18 mouse cellular contexts compared by ENCODE assay signal in the genomic region with DNA sequence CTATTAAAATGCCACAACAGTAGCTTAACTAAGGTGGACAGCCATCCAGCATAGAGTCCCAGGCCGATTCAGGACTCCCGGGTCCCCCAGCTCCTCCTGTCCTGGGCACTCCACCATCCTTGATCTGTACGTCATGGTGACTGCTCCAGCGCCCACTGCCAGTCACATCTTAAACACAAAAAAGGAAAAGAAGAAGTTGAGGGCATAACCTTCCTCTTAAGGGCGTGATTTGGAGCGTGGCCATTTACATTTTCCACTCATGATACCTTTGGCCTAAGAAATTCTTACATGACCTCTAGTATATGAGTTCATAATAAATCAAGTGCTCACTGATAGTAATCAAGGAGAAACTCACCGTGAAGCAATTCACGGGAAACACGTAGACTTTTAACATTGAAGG.
DNase-seq lines count a peak whose midpoint lies in the region; ATAC-seq and TF ChIP-seq lines count a peak whose summit lies in the region.
"Had no signal": no experiment of that assay in that cellular context is flagged by ENCODE, and none has a peak within 500 bp of the region (broad histone marks: within the 10 kb centered on the region; RNA-seq: fewer than 3 reads in every experiment).

No protein-coding gene starts in this region.

- no peaks in the 10 kb centered on the region for H3K9me3 ChIP-seq in lung, postnatal 0 days (ENCODE audit: low read length)
- H3K9me3 ChIP-seq: embryonic facial prominence, embryonic 10.5 days; forebrain, embryonic 13.5 days; heart, embryonic 13.5 days; hindbrain, embryonic 13.5 days had no signal

- DNase-seq in lung, postnatal 36 days, result peak; percentile 15
- no peak for DNase-seq in lung, postnatal 0 days (ENCODE audit: low spot score)
- peak; percentile 62 for DNase-seq in splenic B cell, adult 2 months (ENCODE audit: low read depth, low spot score)
- DNase-seq in cerebellum, postnatal 36 days, result no peak
- no peak for DNase-seq in adrenal gland, postnatal 36 days
- DNase-seq: cerebellum, adult 11 months; cerebellum, adult 8-10 months; cerebellum, postnatal 14 days; forebrain, postnatal 0 days; gastrocnemius, postnatal 14 days; heart, postnatal 4 days had no signal

- ATAC-seq in lung, postnatal 0 days, result no peak
- ATAC-seq in common myeloid progenitor, adult 5-6 weeks (replicated peaks; ENCODE audit: low read depth, poor library complexity, severe bottlenecking), result peak; percentile 34; the same call in 1 of the 2 replicates
- peak; percentile 28 for ATAC-seq in megakaryocyte progenitor cell, adult 5-6 weeks (replicated peaks; ENCODE audit: poor library complexity)
- ATAC-seq: forebrain, embryonic 13.5 days; forebrain, postnatal 0 days; hindbrain, postnatal 0 days had no signal

- H3K4me1 ChIP-seq in lung, postnatal 0 days (ENCODE audit: insufficient read depth, low read depth, low read length), result peaks cover 16% of the 10 kb centered on the region; the same call in 1 of the 2 replicates

- no peaks in the 10 kb centered on the region for H3K36me3 ChIP-seq in lung, postnatal 0 days (ENCODE audit: insufficient read depth, low read length)
- H3K36me3 ChIP-seq in splenic B cell, adult 2 months (ENCODE audit: control insufficient read depth, insufficient read depth, low read length, poor library complexity, severe bottlenecking), result no peaks in the 10 kb centered on the region

- no peak overlapping the region for H3K9ac ChIP-seq in lung, postnatal 0 days (replicated peaks; ENCODE audit: low read depth)
- H3K9ac ChIP-seq: forebrain, embryonic 13.5 days; forebrain, postnatal 0 days; heart, embryonic 13.5 days; hindbrain, embryonic 13.5 days had no signal

- H3K4me3 ChIP-seq in lung, postnatal 0 days (ENCODE audit: low read depth, low read length), result no peak overlapping the region
- H3K4me3 ChIP-seq: embryonic facial prominence, embryonic 10.5 days; forebrain, embryonic 13.5 days; heart, embryonic 13.5 days; hindbrain, embryonic 13.5 days had no signal

- 75% methylated on average over 9 of the region's 9 CpGs for WGBS in lung, postnatal 0 days

- H3K4me2 ChIP-seq in lung, postnatal 0 days (replicated peaks; ENCODE audit: low read depth, low read length), result no peak overlapping the region
- H3K4me2 ChIP-seq: forebrain, embryonic 13.5 days; heart, embryonic 13.5 days; hindbrain, embryonic 13.5 days had no signal

- no peak for TF ChIP-seq CTCF in lung, postnatal 0 days (IDR thresholded peaks at IDR 0.05)

- TF ChIP-seq EP300 in lung, postnatal 0 days (IDR thresholded peaks at IDR 0.05), result no peak

- no peak overlapping the region for H3K27ac ChIP-seq in lung, postnatal 0 days (ENCODE audit: low read length)
- H3K27ac ChIP-seq: embryonic facial prominence, embryonic 10.5 days; forebrain, embryonic 13.5 days; hindbrain, embryonic 13.5 days; hindbrain, postnatal 0 days had no signal

- H3K27me3 ChIP-seq in lung, postnatal 0 days (replicated peaks; ENCODE audit: insufficient read depth, low read length), result no peaks in the 10 kb centered on the region
- no peaks in the 10 kb centered on the region for H3K27me3 ChIP-seq in splenic B cell, adult 2 months (ENCODE audit: control insufficient read depth, insufficient read depth, low read length, poor library complexity, severe bottlenecking)
- H3K27me3 ChIP-seq: forebrain, embryonic 13.5 days; heart, embryonic 13.5 days; hindbrain, embryonic 13.5 days had no signal

Comparison
In these comparisons a context has a peak if more than half of its experiments do, and no peak if none do; other contexts are left out.
1. DNase-seq: peak in lung, postnatal 36 days (single experiment) and splenic B cell, adult 2 months (single experiment); none in lung, postnatal 0 days (single experiment), cerebellum, postnatal 36 days (0 of 2) and adrenal gland, postnatal 36 days (0 of 2).